Mouse (Mus musculus) kidney, adult 2 months (tissue): ENCODE data around the gene Ndufb5. TPM values are rescaled to one million over a fixed set of nuclear protein-coding genes. Genes with fewer than 3 reads are reported as not detected.
"Not testable (repeated sequence)": the region's sequence is repeated elsewhere in the genome, so short reads cannot be mapped to it uniquely, and the experiment has no call there.

Experiments used
- DNase-seq: peaks from one replicate; pipeline ENCODE4 v3.0.0; 2021
- H3K27ac ChIP-seq: fragments of 200-500 bp; 2 replicates; pipeline ENCODE4 v1.5.1; 2012; ENCODE audit warnings: low read depth, low read length, control low read depth, inconsistent platforms; ENCODE audit not compliant: insufficient read depth
- H3K27me3 ChIP-seq: fragments of 200-500 bp; replicated peaks from 2 replicates; pipeline ENCODE4 v1.6.1; 2012; ENCODE audit warnings: mild to moderate bottlenecking, moderate library complexity, low read length, inconsistent platforms; ENCODE audit not compliant: control insufficient read depth, insufficient read depth
- H3K36me3 ChIP-seq: fragments of 200-500 bp; 2 replicates; pipeline ENCODE4 v1.6.1; 2012; ENCODE audit warnings: mild to moderate bottlenecking, moderate library complexity, low read length, inconsistent platforms; ENCODE audit not compliant: control insufficient read depth, insufficient read depth
- H3K4me1 ChIP-seq: fragments of 200-500 bp; 2 replicates; pipeline ENCODE4 v1.6.1; 2011; ENCODE audit warnings: low read length; ENCODE audit not compliant: control insufficient read depth, insufficient read depth
- H3K4me3 ChIP-seq: fragments of 200-500 bp; 2 replicates; pipeline ENCODE4 v1.5.1; 2011; ENCODE audit warnings: mild to moderate bottlenecking, low read depth, low read length, control low read depth; ENCODE audit not compliant: insufficient read depth
- CTCF ChIP-seq: fragments of 200-500 bp; conservative IDR thresholded peaks from 2 replicates; pipeline ENCODE4 v1.5.1; 2011; ENCODE audit warnings: low read depth, mild to moderate bottlenecking, control low read depth, low read length, moderate library complexity, mixed read lengths; ENCODE audit not compliant: insufficient read depth, insufficient read length
- POLR2A ChIP-seq: fragments of 200-500 bp; IDR thresholded peaks from one replicate; pipeline ENCODE4 v1.6.1; 2011; ENCODE audit warnings: low read depth, low read length, control low read depth
- WGBS: fragments of 180-500 bp; shearing (Covaris S2); methylation state at CpG from one replicate; pipeline ENCODE4 v1.1.7; 2018; 5-methylcytosine and 5-hydroxymethylcytosine counted together
- polyA plus RNA-seq: library from polyadenylated mRNA; depleted of rRNA; stranded (reverse); fragments of >200 nt; gene quantifications from 2 replicates; pipeline ENCODE4 v1.2.3, GENCODE M21; 2012

The Ndufb5 gene
- polyA plus RNA-seq, 1 experiment, result 540 TPM

DNA sequence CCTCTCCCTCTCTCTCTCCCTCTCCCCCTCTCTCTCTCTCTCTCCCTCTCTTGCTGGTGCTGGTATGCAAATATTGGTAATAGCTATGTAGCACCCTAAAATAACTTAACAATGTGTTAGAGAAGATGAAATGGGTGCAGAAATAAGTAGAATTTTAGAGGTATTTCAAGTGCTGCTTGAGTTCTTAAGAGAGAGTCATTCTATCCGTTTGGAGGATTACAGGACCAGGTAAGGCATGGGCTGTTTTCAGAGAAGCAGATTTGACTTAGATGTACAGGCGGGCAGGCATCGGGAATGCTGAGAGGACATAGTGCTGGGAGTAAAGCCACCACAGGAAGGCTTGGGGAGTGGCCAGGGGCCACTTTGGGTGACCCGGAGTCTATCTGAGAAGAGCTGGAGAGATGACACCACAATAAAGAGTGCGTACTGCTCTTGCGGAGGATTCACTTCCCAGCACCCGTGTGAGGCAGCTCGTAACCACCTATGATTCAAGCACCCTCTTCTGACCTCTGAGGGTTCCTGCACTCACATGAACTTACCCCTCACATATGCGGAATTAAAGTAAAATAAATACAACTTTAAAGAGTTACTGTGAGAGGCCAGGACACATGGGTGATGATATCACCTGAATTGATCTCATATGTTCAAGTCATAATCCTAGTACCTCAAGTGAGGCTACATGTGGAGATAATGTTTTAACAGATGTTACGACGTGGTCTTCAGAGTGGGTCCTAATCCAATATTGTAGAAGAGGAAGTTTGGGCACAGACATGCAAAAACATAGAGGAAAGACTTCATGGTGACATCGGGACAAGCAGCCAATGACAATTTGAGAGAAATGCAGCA is 41.8 kb upstream of the Ndufb5 start:
- H3K27ac ChIP-seq, result no peak overlapping the region
- H3K36me3 ChIP-seq, result no peaks in the 10 kb centered on the region
- 44% methylated on average over 12 of the region's 12 CpGs for WGBS
- no peak overlapping the region for H3K4me3 ChIP-seq
- DNase-seq, result peak; percentile 5
- no peaks in the 10 kb centered on the region; the same call in 1 of the 2 replicates for H3K27me3 ChIP-seq
- TF ChIP-seq CTCF, result no peak; the same call in 1 of the 2 replicates
- no peak for TF ChIP-seq POLR2A
- H3K4me1 ChIP-seq, result 0 out of 2 replicates have a peak, but pooled peaks cover 3% of the 10 kb centered on the region

DNA sequence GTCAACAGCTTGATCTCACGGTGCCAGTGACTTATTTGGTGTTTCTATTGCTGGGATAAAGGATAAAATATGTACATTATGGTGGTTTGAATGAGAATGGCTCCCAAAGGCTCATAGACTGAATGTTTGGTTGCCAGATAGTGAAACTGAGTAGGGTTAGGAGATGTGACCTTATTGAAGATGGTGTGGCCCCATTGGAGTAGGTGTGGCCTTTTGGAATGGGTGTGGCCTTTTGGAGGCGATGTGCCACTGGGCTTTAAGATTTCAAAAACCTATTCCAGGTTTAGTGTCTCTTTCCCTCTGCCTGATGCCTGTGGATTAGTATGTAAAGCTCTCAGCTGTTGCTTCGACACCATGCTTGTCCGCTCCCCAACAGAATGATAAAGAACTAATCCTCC is 41.2 kb upstream of the Ndufb5 start:
- H3K27me3 ChIP-seq, result no peaks in the 10 kb centered on the region; the same call in 1 of the 2 replicates
- 0 out of 2 replicates have a peak, but pooled peaks cover 3% of the 10 kb centered on the region for H3K4me1 ChIP-seq
- no peak for DNase-seq
- no peaks in the 10 kb centered on the region for H3K36me3 ChIP-seq
- no peak overlapping the region for H3K4me3 ChIP-seq
- no peak overlapping the region for H3K27ac ChIP-seq
- WGBS, result 86% methylated on average over 4 of the region's 4 CpGs
- no peak for TF ChIP-seq POLR2A
- TF ChIP-seq CTCF, result no peak

DNA sequence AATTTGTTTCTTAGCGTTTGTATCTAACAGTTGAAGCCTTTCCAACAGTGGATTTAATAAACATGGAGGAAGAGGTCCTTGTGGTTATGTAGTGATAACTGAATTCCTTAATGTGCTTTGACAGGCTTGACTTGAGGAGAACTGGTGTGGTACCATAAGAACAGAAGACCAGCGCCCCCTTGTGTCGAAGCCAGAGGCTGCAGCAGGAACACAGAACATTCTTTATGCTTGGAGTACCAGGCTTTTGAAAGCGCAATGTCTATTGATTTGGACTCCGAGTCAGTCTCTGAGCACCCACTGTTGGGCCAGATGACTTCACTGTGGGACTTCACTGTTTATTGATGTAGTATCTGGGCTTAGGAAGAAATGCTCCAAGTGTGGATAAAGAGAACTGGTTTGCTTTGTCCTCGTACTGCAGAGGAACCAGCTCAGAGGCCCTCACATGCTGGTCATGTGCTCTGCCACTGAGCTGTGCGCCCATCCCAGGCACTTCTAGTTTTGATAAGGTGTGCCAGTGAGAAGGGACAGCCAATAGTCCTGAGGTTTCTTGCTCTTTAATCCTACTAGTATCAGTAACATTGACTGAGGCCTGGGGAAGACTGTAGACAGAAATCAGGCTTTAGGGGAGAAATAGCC is 38.4 kb upstream of the Ndufb5 start:
- Histone ChIP-seq H3K4me3 (no peak overlapping the region), H3K27me3 (no peaks in the 10 kb centered on the region), H3K4me1 (0 out of 2 replicates have a peak, but pooled peaks cover 3% of the 10 kb centered on the region), H3K27ac (no peak overlapping the region), H3K36me3 (no peaks in the 10 kb centered on the region)
- whole genome bisulfite sequencing, result 34% methylated on average over 7 of the region's 7 CpGs
- TF ChIP-seq CTCF, result peak; percentile 96
- TF ChIP-seq POLR2A, result no peak
- DNase-seq, result peak; percentile 93

DNA sequence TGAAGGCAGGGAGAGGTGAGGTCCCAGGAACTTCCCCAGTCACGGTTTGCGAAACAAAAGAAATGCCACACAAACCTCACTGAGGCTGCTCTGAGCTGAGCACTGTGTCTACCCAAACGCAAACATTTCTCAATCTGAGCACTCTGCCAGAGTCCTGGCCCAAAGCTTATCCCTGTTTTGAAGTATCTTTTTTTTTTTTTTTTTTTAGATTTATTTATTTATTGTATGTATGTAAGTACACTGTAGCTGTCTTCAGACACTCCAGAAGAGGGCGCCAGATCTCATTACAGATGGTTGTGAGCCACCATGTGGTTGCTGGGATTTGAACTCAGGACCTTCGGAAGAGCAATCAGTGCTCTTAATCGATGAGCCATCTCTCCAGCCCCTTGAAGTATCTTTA is 32.8 kb upstream of the Ndufb5 start:
- DNase-seq, H3K36me3 ChIP-seq, H3K27ac ChIP-seq, H3K4me1 ChIP-seq, H3K4me3 ChIP-seq, H3K27me3 ChIP-seq: not testable (repeated sequence)
- WGBS, result 93% methylated on average over 6 of the region's 6 CpGs

DNA sequence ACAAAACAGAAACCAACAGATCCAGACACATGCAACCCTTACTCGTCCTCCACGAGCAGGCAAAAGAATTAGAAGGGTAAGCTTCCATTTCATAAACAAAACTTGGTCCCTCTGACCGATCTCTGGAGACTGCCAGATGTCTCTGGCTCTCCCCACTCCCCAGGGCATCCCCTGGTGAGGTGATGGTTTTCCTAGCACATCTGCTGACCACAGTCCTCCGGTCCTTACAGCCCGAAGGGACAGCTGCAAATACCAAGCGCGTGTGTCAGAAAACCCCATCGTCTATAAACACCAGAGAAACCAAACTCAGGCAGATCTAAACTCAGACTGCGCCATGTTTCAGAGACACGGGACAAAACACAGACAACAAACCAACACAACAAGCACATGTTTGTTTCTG is 32.2 kb upstream of the Ndufb5 start:
- 95% methylated on average over 10 of the region's 10 CpGs for WGBS
- H3K4me1 ChIP-seq, result not testable (repeated sequence)

DNA sequence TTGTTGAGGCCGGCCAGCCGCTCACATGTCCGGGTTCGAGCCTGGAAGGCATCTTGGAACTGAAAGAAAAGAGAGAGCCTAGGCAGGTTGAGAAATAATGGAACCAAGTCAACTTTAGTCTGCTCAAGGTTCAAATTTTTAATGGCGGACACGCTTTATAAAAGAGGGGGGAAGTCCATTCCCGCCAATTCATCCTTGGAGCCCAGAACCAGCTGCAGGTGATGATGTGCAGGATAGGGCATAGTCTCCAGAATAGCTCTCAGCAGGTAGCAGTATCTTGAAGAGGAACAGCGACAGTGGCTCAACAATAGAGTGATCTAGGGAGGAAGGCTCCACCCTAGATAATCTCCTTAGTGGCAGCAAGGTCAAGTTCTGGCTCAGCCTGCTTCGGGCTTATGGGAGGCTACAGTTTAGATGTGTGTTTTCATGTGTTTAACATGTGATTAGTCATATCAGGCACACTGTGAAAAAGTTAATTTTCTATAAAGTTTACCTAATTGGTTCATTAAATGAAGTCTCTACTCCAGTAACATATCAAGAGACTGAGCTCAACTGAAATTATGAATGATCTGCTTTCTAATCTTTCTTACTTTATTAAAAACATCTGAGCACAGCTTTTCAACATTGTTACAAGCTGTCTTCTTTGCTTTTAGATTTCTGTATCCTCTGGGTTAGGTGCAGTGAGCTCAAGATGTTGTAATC is 31.0 kb upstream of the Ndufb5 start, which contains the start of gene Actl6a:
Actl6a (plus strand) TSS at position 652 of the 702 bp plus-strand sequence.
- not testable (repeated sequence) for H3K27ac ChIP-seq, H3K4me3 ChIP-seq, DNase-seq, H3K4me1 ChIP-seq, H3K27me3 ChIP-seq, H3K36me3 ChIP-seq
- WGBS, result 83% methylated on average over 9 of the region's 9 CpGs

More for the DNA sequence above, 32.2 kb upstream of the Ndufb5 start:
- H3K27ac ChIP-seq, H3K36me3 ChIP-seq, H3K4me3 ChIP-seq, DNase-seq, H3K27me3 ChIP-seq: not testable (repeated sequence)

DNA sequence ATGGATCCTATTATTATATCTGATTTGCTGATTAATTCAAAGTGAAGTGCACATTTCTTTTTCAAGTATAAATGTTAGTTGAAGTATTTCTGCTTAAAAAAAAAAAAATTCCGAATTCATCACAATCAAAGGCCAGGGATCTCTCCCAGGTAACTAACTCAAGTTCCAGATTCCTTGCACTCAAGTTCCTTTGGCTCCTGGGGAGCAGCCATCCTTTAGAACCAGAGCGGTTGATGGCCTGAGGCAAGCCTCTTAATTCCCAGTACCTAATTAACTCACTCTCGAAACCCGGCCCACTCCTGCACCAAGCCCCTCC is 28.8 kb upstream of the Ndufb5 start:
- H3K4me3 ChIP-seq, result peak overlapping the region; percentile 46
- H3K36me3 ChIP-seq, result no peaks in the 10 kb centered on the region
- 3% methylated on average over 4 of the region's 4 CpGs for WGBS
- DNase-seq, result no peak
- no peaks in the 10 kb centered on the region for H3K27me3 ChIP-seq
- no peak overlapping the region for H3K27ac ChIP-seq
- TF ChIP-seq CTCF (no peak), POLR2A (no peak)
- no peaks in the 10 kb centered on the region; the same call in 1 of the 2 replicates for H3K4me1 ChIP-seq
